Mouse (Mus musculus): ENCODE results near the gene Pld3. TPM values are rescaled to one million over a fixed set of nuclear protein-coding genes. Genes with fewer than 3 reads are reported as not detected.

Pld3 gene
- polyA plus RNA-seq, 1 experiment: 142 TPM

- no peak for TF ChIP-seq CTCF (conservative IDR thresholded peaks at IDR 0.05; ENCODE audit: insufficient read depth, insufficient read length, low read depth, low read length)
- no peak for TF ChIP-seq POLR2A (IDR thresholded peaks at IDR 0.05; ENCODE audit: low read depth, low read length)
- no peak overlapping the region for H3K27ac ChIP-seq (ENCODE audit: insufficient read depth, low read depth, low read length)
- DNase-seq: no peak
- peaks cover 9% of the 10 kb centered on the region for H3K4me1 ChIP-seq (ENCODE audit: control insufficient read depth, insufficient read depth, low read length)
- H3K27me3 ChIP-seq (replicated peaks; ENCODE audit: control insufficient read depth, insufficient read depth, low read length): no peaks in the 10 kb centered on the region
- H3K36me3 ChIP-seq (ENCODE audit: control insufficient read depth, insufficient read depth, low read length): no peaks in the 10 kb centered on the region; the same call in 1 of the 2 replicates
- 75% methylated on average over 5 of the region's 5 CpGs for WGBS
- no peak overlapping the region for H3K4me3 ChIP-seq (ENCODE audit: insufficient read depth, low read depth, low read length)
Measured at GRCm38 (mm10) chr7:27493450-27493849, 59.6 kb downstream of the Pld3 start.

DNA sequence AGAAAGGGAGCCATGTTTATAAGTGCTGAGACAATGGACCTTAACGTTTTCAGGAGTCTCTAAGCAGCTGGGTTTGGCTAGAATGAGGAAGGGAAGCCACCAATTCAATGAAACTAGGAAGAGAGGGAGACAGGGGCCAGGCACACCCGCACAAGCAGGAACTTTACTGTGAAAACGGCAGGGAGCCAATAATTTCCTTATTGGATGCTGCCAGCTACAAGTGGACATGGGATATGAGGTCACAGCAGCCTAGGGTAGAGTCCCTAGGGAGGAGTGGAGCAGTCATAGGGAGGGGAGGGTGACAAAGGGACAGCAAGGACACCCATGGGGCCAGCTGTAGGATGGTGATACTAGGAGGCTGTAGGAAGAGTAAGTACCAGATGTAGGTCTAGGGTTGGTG lies 60.0 kb downstream of the Pld3 start:
- Histone ChIP-seq H3K4me3 (ENCODE audit: insufficient read depth, low read depth, low read length) (no peak overlapping the region), H3K36me3 (ENCODE audit: control insufficient read depth, insufficient read depth, low read length) (no peaks in the 10 kb centered on the region; the same call in 1 of the 2 replicates), H3K27me3 (replicated peaks; ENCODE audit: control insufficient read depth, insufficient read depth, low read length) (no peaks in the 10 kb centered on the region), H3K27ac (ENCODE audit: insufficient read depth, low read depth, low read length) (no peak overlapping the region), H3K4me1 (ENCODE audit: control insufficient read depth, insufficient read depth, low read length) (peaks cover 13% of the 10 kb centered on the region)
- DNase-seq: no peak
- no peak for TF ChIP-seq POLR2A (IDR thresholded peaks at IDR 0.05; ENCODE audit: low read depth, low read length)
- TF ChIP-seq CTCF (conservative IDR thresholded peaks at IDR 0.05; ENCODE audit: insufficient read depth, insufficient read length, low read depth, low read length): no peak
- 62% methylated on average over 3 of the region's 3 CpGs for WGBS

DNA sequence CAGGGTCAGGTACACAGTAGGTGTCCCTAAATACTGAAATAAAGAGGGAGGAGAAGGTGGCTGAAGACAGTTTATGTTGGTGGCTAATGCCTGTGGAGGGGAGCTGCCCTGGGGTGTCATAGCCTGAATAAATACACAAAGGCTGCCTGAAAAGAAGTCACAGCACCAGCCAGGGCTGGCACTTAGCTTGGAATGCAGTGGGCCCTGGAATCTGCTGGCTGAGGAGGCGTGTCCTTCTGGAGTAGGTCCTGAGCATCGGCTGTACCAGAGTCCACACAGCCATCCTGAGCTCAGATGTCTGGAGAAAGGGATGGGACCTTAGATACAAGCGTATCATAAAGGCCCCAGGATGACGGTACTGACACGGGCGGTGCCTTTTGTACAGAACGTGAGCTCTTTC lies 61.2 kb downstream of the Pld3 start:
- H3K27me3 ChIP-seq (replicated peaks; ENCODE audit: control insufficient read depth, insufficient read depth, low read length): no peaks in the 10 kb centered on the region
- no peak overlapping the region for H3K4me3 ChIP-seq (ENCODE audit: insufficient read depth, low read depth, low read length)
- peaks cover 14% of the 10 kb centered on the region for H3K4me1 ChIP-seq (ENCODE audit: control insufficient read depth, insufficient read depth, low read length)
- peak overlapping the region; percentile 83 for H3K27ac ChIP-seq (ENCODE audit: insufficient read depth, low read depth, low read length)
- WGBS: 61% methylated on average over 7 of the region's 7 CpGs
- TF ChIP-seq POLR2A (IDR thresholded peaks at IDR 0.05; ENCODE audit: low read depth, low read length) (no peak), CTCF (conservative IDR thresholded peaks at IDR 0.05; ENCODE audit: insufficient read depth, insufficient read length, low read depth, low read length) (no peak)
- DNase-seq: peak; percentile 61
- no peaks in the 10 kb centered on the region; the same call in 1 of the 2 replicates for H3K36me3 ChIP-seq (ENCODE audit: control insufficient read depth, insufficient read depth, low read length)

- Histone ChIP-seq H3K4me3 (ENCODE audit: insufficient read depth, low read depth, low read length) (peak overlapping the region; percentile 38), H3K27me3 (replicated peaks; ENCODE audit: control insufficient read depth, insufficient read depth, low read length) (no peaks in the 10 kb centered on the region), H3K36me3 (ENCODE audit: control insufficient read depth, insufficient read depth, low read length) (no peaks in the 10 kb centered on the region; the same call in 1 of the 2 replicates), H3K4me1 (ENCODE audit: control insufficient read depth, insufficient read depth, low read length) (peaks cover 14% of the 10 kb centered on the region), H3K27ac (ENCODE audit: insufficient read depth, low read depth, low read length) (peak overlapping the region; percentile 87)
- peak; percentile 98 for DNase-seq
- WGBS: 1% methylated on average over 33 of the region's 33 CpGs
- TF ChIP-seq CTCF (conservative IDR thresholded peaks at IDR 0.05; ENCODE audit: insufficient read depth, insufficient read length, low read depth, low read length): peak; percentile 58
- peak; percentile 37 for TF ChIP-seq POLR2A (IDR thresholded peaks at IDR 0.05; ENCODE audit: low read depth, low read length)
Measured at GRCm38 (mm10) chr7:27490543-27491329, 62.3 kb downstream of the Pld3 start.

DNA sequence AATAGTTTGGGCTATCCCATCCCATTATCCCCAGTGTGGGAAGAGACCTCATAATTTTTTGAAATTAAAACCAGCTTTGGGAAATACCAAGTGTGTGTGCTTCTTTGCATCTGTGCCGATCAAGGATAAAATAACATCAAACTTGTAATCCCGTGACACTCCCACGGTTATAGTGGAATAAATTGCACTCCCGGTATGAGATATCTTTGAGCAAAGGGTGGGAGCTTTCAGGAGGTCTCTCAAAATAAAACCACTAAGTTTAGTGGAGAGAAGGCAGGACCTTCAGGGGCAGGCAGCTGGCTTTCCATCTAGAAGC lies 62.8 kb downstream of the Pld3 start:
- no peaks in the 10 kb centered on the region; the same call in 1 of the 2 replicates for H3K36me3 ChIP-seq (ENCODE audit: control insufficient read depth, insufficient read depth, low read length)
- H3K27me3 ChIP-seq (replicated peaks; ENCODE audit: control insufficient read depth, insufficient read depth, low read length): no peaks in the 10 kb centered on the region
- TF ChIP-seq CTCF (conservative IDR thresholded peaks at IDR 0.05; ENCODE audit: insufficient read depth, insufficient read length, low read depth, low read length) (no peak), POLR2A (IDR thresholded peaks at IDR 0.05; ENCODE audit: low read depth, low read length) (no peak)
- H3K27ac ChIP-seq (ENCODE audit: insufficient read depth, low read depth, low read length): peak overlapping the region; percentile 87
- H3K4me3 ChIP-seq (ENCODE audit: insufficient read depth, low read depth, low read length): peak overlapping the region; percentile 13
- peaks cover 14% of the 10 kb centered on the region for H3K4me1 ChIP-seq (ENCODE audit: control insufficient read depth, insufficient read depth, low read length)
- 17% methylated on average over 4 of the region's 4 CpGs for WGBS
- DNase-seq: no peak

DNA sequence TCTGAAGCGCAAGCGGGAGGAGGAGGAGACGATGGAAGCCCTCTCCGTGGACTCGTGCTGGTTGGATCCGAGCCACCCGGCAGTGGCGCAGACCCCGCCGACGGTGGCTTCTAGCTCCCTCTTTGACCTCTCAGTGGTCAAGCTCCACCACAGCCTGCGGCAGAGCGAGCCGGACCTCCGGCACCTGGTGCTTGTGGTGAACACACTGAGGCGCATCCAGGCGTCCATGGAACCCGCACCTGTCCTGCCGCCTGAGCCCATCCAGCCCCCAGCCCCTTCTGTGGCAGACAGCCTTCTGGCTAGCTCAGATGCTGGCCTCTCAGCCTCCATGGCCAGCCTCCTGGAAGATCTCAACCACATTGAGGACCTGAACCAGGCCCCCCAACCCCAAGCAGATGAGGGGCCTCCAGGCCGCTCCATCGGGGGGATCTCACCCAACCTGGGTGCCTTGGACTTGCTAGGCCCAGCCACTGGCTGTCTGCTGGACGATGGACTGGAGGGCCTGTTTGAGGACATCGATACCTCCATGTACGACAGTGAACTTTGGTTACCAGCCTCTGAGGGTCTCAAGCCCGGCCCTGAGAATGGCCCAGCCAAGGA lies 63.6 kb downstream of the Pld3 start:
- no peaks in the 10 kb centered on the region for H3K27me3 ChIP-seq (replicated peaks; ENCODE audit: control insufficient read depth, insufficient read depth, low read length)
- no peak for DNase-seq
- peaks cover 14% of the 10 kb centered on the region for H3K4me1 ChIP-seq (ENCODE audit: control insufficient read depth, insufficient read depth, low read length)
- H3K27ac ChIP-seq (ENCODE audit: insufficient read depth, low read depth, low read length): no peak overlapping the region; the same call in 1 of the 2 replicates
- TF ChIP-seq CTCF (conservative IDR thresholded peaks at IDR 0.05; ENCODE audit: insufficient read depth, insufficient read length, low read depth, low read length) (no peak), POLR2A (IDR thresholded peaks at IDR 0.05; ENCODE audit: low read depth, low read length) (no peak)
- no peaks in the 10 kb centered on the region; the same call in 1 of the 2 replicates for H3K36me3 ChIP-seq (ENCODE audit: control insufficient read depth, insufficient read depth, low read length)
- WGBS: 76% methylated on average over 25 of the region's 25 CpGs
- no peak overlapping the region for H3K4me3 ChIP-seq (ENCODE audit: insufficient read depth, low read depth, low read length)

DNA sequence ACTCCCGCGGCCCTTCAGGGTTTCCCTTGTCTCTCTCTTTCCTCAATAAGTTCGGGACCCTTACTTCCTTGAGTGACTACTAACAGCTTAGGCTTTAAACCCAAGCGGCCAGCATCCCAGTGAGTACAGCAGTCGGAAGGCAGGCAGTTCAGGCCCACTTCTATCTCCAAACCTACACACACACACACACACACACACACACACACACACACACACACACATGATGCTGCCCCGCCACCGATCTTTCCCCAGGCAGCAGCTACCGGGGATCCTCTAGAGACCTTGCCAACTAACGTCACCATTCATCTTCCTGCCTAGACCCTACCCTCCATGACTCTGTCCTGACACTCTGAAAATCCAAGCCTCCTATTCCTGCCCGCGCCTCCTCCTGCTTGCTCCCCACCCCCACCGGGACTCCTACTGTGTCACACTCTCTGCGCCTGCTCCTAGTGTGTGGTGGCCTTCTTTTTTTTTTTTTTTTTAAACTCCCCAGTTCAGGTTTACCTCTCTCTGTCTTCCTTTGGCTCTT lies 65.2 kb downstream of the Pld3 start:
- Histone ChIP-seq H3K36me3 (ENCODE audit: control insufficient read depth, insufficient read depth, low read length) (no peaks in the 10 kb centered on the region; the same call in 1 of the 2 replicates), H3K4me3 (ENCODE audit: insufficient read depth, low read depth, low read length) (peak overlapping the region; percentile 72), H3K4me1 (ENCODE audit: control insufficient read depth, insufficient read depth, low read length) (peaks cover 14% of the 10 kb centered on the region), H3K27ac (ENCODE audit: insufficient read depth, low read depth, low read length) (peak overlapping the region; percentile 80), H3K27me3 (replicated peaks; ENCODE audit: control insufficient read depth, insufficient read depth, low read length) (no peaks in the 10 kb centered on the region)
- whole genome bisulfite sequencing: 1% methylated on average over 13 of the region's 13 CpGs
- peak; percentile 82 for DNase-seq
- no peak for TF ChIP-seq CTCF (conservative IDR thresholded peaks at IDR 0.05; ENCODE audit: insufficient read depth, insufficient read length, low read depth, low read length)
- TF ChIP-seq POLR2A (IDR thresholded peaks at IDR 0.05; ENCODE audit: low read depth, low read length): no peak

Data from kidney, adult 2 months (tissue).